Mouse (Mus musculus) cortical plate, adult 2 months (tissue): ENCODE measurements around the gene Wbp2. TPM values are rescaled to one million over a fixed set of nuclear protein-coding genes. Genes with fewer than 3 reads are reported as not detected.
A peak's percentile ranks its signal among the peaks of the same experiment; 100 is the strongest.

Experiments
- H3K27ac ChIP-seq: fragments of 200-500 bp; 2 replicates; pipeline ENCODE4 v1.5.1; 2012; ENCODE audit warnings: low read length, control low read depth, inconsistent platforms; ENCODE audit not compliant: insufficient read depth
- H3K4me1 ChIP-seq: fragments of 200-500 bp; 2 replicates; pipeline ENCODE4 v1.6.1; 2011; ENCODE audit warnings: low read length; ENCODE audit not compliant: control insufficient read depth, insufficient read depth
- H3K4me3 ChIP-seq: fragments of 200-500 bp; 2 replicates; pipeline ENCODE4 v1.5.1; 2011; ENCODE audit warnings: mild to moderate bottlenecking, low read length, control low read depth; ENCODE audit not compliant: insufficient read depth
- CTCF ChIP-seq: fragments of 200-500 bp; IDR thresholded peaks from 2 replicates; pipeline ENCODE4 v1.5.1; 2011; ENCODE audit warnings: mild to moderate bottlenecking, control low read depth, low read length; ENCODE audit not compliant: insufficient read depth; ENCODE audit errors: extremely low read depth
- POLR2A ChIP-seq: fragments of 200-500 bp; IDR thresholded peaks from 2 replicates; pipeline ENCODE4 v1.6.1; 2011; ENCODE audit warnings: mild to moderate bottlenecking, low read length, control low read depth; ENCODE audit not compliant: insufficient read depth; ENCODE audit errors: extremely low read depth
- polyA plus RNA-seq: library from polyadenylated mRNA; depleted of rRNA; stranded (reverse); fragments of >200 nt; gene quantifications from 2 replicates; pipeline ENCODE4 v1.2.3, GENCODE M21; 2012

Wbp2 gene
- polyA plus RNA-seq, 1 experiment: 438 TPM

- peak overlapping the region; percentile 92 for H3K27ac ChIP-seq
- TF ChIP-seq POLR2A (no peak), CTCF (no peak)
Measured at GRCm38 (mm10) chr11:116109441-116110081, 22.8 kb upstream of the Wbp2 start.

GRCm38 (mm10) chr11:116108464-116109137, 21.8 kb upstream of the Wbp2 start:
- H3K27ac ChIP-seq: peak overlapping the region; percentile 35
- TF ChIP-seq POLR2A: no peak
- TF ChIP-seq CTCF: no peak
- H3K4me1 ChIP-seq: no peaks in the 10 kb centered on the region; the same call in 1 of the 2 replicates
- H3K4me3 ChIP-seq: peak overlapping the region; percentile 44

More at GRCm38 (mm10) chr11:116109441-116110081, 22.8 kb upstream of the Wbp2 start:
- Histone ChIP-seq H3K4me1 (no peaks in the 10 kb centered on the region; the same call in 1 of the 2 replicates), H3K4me3 (peak overlapping the region; percentile 44)

GRCm38 (mm10) chr11:116107777-116108285, 21.0 kb upstream of the Wbp2 start:
- no peak overlapping the region for H3K27ac ChIP-seq

GRCm38 (mm10) chr11:116106963-116107776, 20.4 kb upstream of the Wbp2 start:
- Histone ChIP-seq H3K4me1 (no peaks in the 10 kb centered on the region; the same call in 1 of the 2 replicates), H3K27ac (no peak overlapping the region), H3K4me3 (no peak overlapping the region)
- no peak for TF ChIP-seq POLR2A
- TF ChIP-seq CTCF: no peak

More at GRCm38 (mm10) chr11:116107777-116108285, 21.0 kb upstream of the Wbp2 start:
- no peaks in the 10 kb centered on the region; the same call in 1 of the 2 replicates for H3K4me1 ChIP-seq
- no peak for TF ChIP-seq POLR2A
- TF ChIP-seq CTCF: no peak
- no peak overlapping the region for H3K4me3 ChIP-seq

- Histone ChIP-seq H3K4me3 (no peak overlapping the region), H3K4me1 (no peaks in the 10 kb centered on the region; the same call in 1 of the 2 replicates), H3K27ac (no peak overlapping the region)
- TF ChIP-seq POLR2A (no peak), CTCF (no peak)
Measured at GRCm38 (mm10) chr11:116106154-116106962, 19.6 kb upstream of the Wbp2 start.

GRCm38 (mm10) chr11:116105065-116105464, 18.3 kb upstream of the Wbp2 start:
- H3K4me3 ChIP-seq: no peak overlapping the region
- H3K4me1 ChIP-seq: no peaks in the 10 kb centered on the region; the same call in 1 of the 2 replicates
- H3K27ac ChIP-seq: no peak overlapping the region
- no peak for TF ChIP-seq POLR2A
- no peak for TF ChIP-seq CTCF

- TF ChIP-seq POLR2A (no peak), CTCF (no peak)
- Histone ChIP-seq H3K27ac (no peak overlapping the region), H3K4me3 (no peak overlapping the region), H3K4me1 (no peaks in the 10 kb centered on the region; the same call in 1 of the 2 replicates)
Measured at GRCm38 (mm10) chr11:116104006-116104646, 17.3 kb upstream of the Wbp2 start.

GRCm38 (mm10) chr11:116103572-116103971, 16.8 kb upstream of the Wbp2 start:
- no peak for TF ChIP-seq POLR2A
- no peak for TF ChIP-seq CTCF
- H3K4me1 ChIP-seq: no peaks in the 10 kb centered on the region; the same call in 1 of the 2 replicates
- no peak overlapping the region; the same call in none of the 2 replicates for H3K27ac ChIP-seq
- H3K4me3 ChIP-seq: no peak overlapping the region

GRCm38 (mm10) chr11:116102472-116102871, 15.7 kb upstream of the Wbp2 start:
- H3K4me3 ChIP-seq: no peak overlapping the region
- no peaks in the 10 kb centered on the region; the same call in 1 of the 2 replicates for H3K4me1 ChIP-seq
- TF ChIP-seq POLR2A: no peak
- TF ChIP-seq CTCF: no peak
- peak overlapping the region; percentile 84 for H3K27ac ChIP-seq
